Mouse (Mus musculus) bone marrow macrophage, adult 2 months (primary cell): ENCODE measurements around the gene Ccnl2.

ENCODE experiments used
- CTCF ChIP-seq: IDR thresholded peaks from 2 replicates; pipeline ENCODE4 v1.5.1; 2012; ENCODE audit warnings: low read depth, mild to moderate bottlenecking, low read length, moderate library complexity
- POLR2A ChIP-seq: IDR thresholded peaks from 2 replicates; pipeline ENCODE4 v1.6.1; 2012; ENCODE audit warnings: mild to moderate bottlenecking, low read depth, low read length, borderline replicate concordance

DNA sequence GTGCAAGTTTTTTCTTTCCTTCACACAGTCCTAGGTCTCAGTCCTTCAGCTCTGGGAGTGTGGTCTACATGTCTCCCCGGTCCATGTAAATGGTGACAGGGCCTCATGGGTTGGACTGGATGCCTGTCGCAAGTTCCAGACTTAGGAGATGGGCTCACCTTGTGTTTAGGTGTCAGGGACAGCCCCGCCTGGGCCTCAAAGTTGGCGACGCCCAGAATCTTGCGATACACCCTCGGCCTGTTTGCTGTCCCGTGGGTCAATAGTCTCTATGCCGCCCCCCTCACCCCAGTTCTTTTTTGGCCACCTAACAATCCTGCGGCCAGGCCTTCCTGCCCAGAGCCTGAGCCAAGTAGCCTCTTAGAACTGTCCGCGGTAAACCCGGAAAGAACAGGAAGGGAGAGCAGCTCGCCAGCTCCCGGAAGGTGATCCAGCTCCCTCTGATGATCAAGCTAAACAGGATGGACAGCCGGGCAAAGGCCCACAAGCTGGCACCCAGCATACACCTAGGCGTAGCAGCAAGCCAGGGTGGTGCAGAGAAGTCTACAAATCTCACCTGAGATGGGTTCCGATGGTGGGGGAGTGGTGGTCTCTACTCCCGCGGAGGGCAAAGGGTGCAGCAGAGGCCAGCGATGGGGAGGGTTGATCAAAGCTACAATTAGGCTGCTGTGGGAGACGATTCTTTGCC, 56.5 kb downstream of the Ccnl2 start:
- TF ChIP-seq CTCF = no peak
- TF ChIP-seq POLR2A = no peak
